Mouse (Mus musculus): ENCODE results near the gene Bcl11a. TPM values are rescaled to one million over a fixed set of nuclear protein-coding genes. Genes with fewer than 3 reads are reported as not detected.

Gene Bcl11a
- polyA plus RNA-seq, 1 experiment from 2014 or later, result 10.3 TPM

DNA sequence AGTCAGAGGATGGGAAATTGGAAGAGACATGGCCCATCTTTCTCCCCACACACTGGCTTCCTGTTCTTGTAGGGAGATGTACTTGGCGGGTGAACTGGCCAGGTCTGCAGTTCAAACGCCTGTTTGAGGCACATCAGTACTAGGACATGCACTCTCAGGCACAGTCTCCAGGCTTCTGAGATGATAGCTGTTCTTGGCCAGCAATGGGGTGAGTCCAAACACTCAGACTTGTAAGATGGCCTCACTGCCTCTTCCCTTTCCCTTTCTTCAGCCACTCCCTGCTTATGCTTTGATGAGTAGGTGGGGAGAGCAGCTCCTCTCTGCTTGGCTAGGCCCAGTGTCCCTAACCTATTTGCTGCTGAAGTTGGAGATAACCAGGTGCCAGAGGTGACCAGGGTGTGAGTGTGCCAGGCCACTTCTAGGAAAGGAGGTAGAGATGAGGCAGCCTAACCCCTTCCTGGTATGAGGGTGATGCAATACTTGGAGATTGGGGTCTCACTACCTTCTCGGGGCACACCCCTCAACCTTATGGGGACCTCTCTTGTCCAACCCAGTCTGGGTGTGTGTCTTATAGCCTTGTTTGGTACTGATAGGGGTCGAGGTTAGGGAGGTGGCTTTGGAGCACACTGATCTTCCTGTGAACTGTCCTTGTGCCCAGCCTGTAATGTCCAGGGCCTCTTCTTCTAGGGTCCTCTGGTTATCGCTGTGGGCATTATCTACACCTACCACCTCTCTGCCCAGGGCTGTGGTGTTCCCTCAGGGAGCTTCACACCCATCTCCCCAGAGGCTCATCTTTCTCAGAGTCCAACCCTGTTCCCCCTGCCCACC is 51.7 kb downstream of the Bcl11a start:
- no peaks in the 10 kb centered on the region for H3K36me3 ChIP-seq (replicated peaks; ENCODE audit: insufficient read depth, low read length)
- H3K4me2 ChIP-seq (ENCODE audit: low read depth, low read length), result peak overlapping the region; percentile 38
- H3K27me3 ChIP-seq (ENCODE audit: insufficient read depth, low read length), result no peaks in the 10 kb centered on the region
- WGBS (ENCODE audit: insufficient replicate concordance), result 42% methylated on average over 5 of the region's 5 CpGs
- H3K9ac ChIP-seq (replicated peaks), result no peak overlapping the region; the same call in 1 of the 2 replicates
- peaks cover 55% of the 10 kb centered on the region for H3K4me1 ChIP-seq (ENCODE audit: insufficient read depth)
- ATAC-seq, result peak; percentile 82
- DNase-seq, result no peak
- H3K27ac ChIP-seq (ENCODE audit: low read depth), result peak overlapping the region; percentile 75
- TF ChIP-seq EP300 (IDR thresholded peaks at IDR 0.05; ENCODE audit: low read depth) (peak; percentile 90), CTCF (IDR thresholded peaks at IDR 0.05; ENCODE audit: low read depth) (no peak)
- no peak overlapping the region for H3K4me3 ChIP-seq (ENCODE audit: low read depth, low read length)
- H3K9me3 ChIP-seq (ENCODE audit: low read length), result no peaks in the 10 kb centered on the region

DNA sequence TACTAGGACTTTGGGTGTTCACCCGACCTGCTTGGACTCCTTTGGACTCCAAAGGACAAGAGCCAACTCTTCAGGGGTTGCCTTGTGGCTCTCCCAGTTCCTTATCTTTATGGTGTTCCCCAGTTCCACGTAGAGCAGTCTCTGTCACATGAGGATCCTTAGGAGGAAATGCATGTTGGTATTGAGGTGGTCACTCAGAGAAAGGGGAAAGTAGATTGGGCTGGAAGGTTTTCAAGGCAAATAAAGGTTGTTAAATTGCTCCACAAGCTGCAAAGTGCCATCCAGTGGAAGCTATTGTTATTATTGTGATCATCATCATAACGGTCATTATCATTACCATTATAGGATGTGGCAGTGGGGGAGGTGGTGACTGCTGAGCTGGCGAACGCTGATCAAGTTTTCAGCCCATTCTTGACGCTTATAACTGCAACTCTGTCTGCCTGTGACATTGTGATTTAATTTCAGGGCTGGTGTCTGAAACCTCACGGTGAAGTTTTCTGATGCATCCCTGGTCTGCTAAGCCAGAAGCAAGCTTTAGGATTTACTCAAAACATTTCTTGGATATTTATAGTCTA is 52.4 kb downstream of the Bcl11a start:
- Histone ChIP-seq H3K27me3 (ENCODE audit: insufficient read depth, low read length) (no peaks in the 10 kb centered on the region), H3K9ac (replicated peaks) (no peak overlapping the region), H3K4me1 (ENCODE audit: insufficient read depth) (peaks cover 61% of the 10 kb centered on the region), H3K27ac (ENCODE audit: low read depth) (peak overlapping the region; percentile 75), H3K9me3 (ENCODE audit: low read length) (no peaks in the 10 kb centered on the region), H3K36me3 (replicated peaks; ENCODE audit: insufficient read depth, low read length) (no peaks in the 10 kb centered on the region), H3K4me2 (ENCODE audit: low read depth, low read length) (peak overlapping the region; percentile 38), H3K4me3 (ENCODE audit: low read depth, low read length) (no peak overlapping the region)
- DNase-seq (no peak), ATAC-seq (no peak)
- WGBS (ENCODE audit: insufficient replicate concordance), result 39% methylated on average over 7 of the region's 7 CpGs
- TF ChIP-seq CTCF (IDR thresholded peaks at IDR 0.05; ENCODE audit: low read depth), result no peak
- no peak for TF ChIP-seq EP300 (IDR thresholded peaks at IDR 0.05; ENCODE audit: low read depth)

DNA sequence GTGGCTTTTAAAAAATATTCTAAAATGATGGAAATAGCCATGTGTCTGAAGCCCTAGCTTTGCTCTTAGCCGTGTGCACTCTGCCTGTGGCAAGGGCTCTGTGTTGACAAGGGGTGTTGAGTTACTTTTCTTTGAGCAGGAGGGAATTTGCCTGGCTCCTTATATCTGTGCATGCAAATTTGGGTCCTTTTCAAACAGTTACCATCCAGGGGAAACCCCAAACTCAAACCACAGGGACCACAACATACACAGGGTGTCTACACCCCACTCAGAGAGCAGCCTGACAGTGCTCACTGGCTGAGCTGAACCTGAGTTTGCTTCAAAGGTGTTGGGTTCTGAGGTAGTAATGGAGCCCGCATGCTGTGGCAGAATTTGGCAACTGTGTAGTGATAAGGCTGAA is 54.0 kb downstream of the Bcl11a start:
- TF ChIP-seq CTCF (IDR thresholded peaks at IDR 0.05; ENCODE audit: low read depth), result no peak
- TF ChIP-seq EP300 (IDR thresholded peaks at IDR 0.05; ENCODE audit: low read depth), result no peak
- peak overlapping the region; percentile 34; the same call in 1 of the 2 replicates for H3K27ac ChIP-seq (ENCODE audit: low read depth)
- DNase-seq (no peak), ATAC-seq (no peak)
- peaks cover 70% of the 10 kb centered on the region for H3K4me1 ChIP-seq (ENCODE audit: insufficient read depth)
- no peaks in the 10 kb centered on the region for H3K9me3 ChIP-seq (ENCODE audit: low read length)
- H3K9ac ChIP-seq (replicated peaks), result 0 out of 2 replicates have a peak overlapping the region, but pooled peaks have one; percentile 16
- H3K27me3 ChIP-seq (ENCODE audit: insufficient read depth, low read length), result no peaks in the 10 kb centered on the region
- no peak overlapping the region for H3K4me3 ChIP-seq (ENCODE audit: low read depth, low read length)
- no peaks in the 10 kb centered on the region for H3K36me3 ChIP-seq (replicated peaks; ENCODE audit: insufficient read depth, low read length)
- no peak overlapping the region for H3K4me2 ChIP-seq (ENCODE audit: low read depth, low read length)
- 52% methylated on average over 2 of the region's 2 CpGs for WGBS (ENCODE audit: insufficient replicate concordance)

DNA sequence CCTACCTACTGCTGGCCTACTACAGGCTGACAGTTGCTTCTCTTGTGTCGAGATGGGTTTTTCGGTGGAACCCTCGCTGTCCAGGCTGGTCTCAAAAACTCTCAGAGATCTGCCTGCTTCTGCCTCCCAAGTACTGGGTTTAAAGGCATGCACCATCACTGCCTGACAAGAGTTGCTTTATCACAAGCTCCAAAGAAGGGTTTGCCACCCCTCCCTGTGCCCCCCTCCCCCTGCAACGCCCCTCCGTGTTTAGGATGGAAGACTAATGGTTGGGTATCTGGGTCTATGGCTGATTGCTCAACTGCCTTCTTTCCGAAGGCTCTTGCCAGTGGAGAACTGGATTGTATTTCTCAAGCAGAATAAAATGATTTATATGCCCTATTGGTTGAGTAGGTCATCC is 54.5 kb downstream of the Bcl11a start:
- H3K36me3 ChIP-seq (replicated peaks; ENCODE audit: insufficient read depth, low read length), result no peaks in the 10 kb centered on the region
- no peak overlapping the region for H3K9ac ChIP-seq (replicated peaks)
- H3K27ac ChIP-seq (ENCODE audit: low read depth), result peak overlapping the region; percentile 34; the same call in 1 of the 2 replicates
- DNase-seq (no peak), ATAC-seq (no peak)
- no peak overlapping the region for H3K4me2 ChIP-seq (ENCODE audit: low read depth, low read length)
- TF ChIP-seq EP300 (IDR thresholded peaks at IDR 0.05; ENCODE audit: low read depth), result no peak
- TF ChIP-seq CTCF (IDR thresholded peaks at IDR 0.05; ENCODE audit: low read depth), result no peak
- H3K4me3 ChIP-seq (ENCODE audit: low read depth, low read length), result no peak overlapping the region
- H3K4me1 ChIP-seq (ENCODE audit: insufficient read depth), result peaks cover 65% of the 10 kb centered on the region
- 75% methylated on average over 6 of the region's 6 CpGs for WGBS (ENCODE audit: insufficient replicate concordance)
- no peaks in the 10 kb centered on the region for H3K9me3 ChIP-seq (ENCODE audit: low read length)
- no peaks in the 10 kb centered on the region for H3K27me3 ChIP-seq (ENCODE audit: insufficient read depth, low read length)

DNA sequence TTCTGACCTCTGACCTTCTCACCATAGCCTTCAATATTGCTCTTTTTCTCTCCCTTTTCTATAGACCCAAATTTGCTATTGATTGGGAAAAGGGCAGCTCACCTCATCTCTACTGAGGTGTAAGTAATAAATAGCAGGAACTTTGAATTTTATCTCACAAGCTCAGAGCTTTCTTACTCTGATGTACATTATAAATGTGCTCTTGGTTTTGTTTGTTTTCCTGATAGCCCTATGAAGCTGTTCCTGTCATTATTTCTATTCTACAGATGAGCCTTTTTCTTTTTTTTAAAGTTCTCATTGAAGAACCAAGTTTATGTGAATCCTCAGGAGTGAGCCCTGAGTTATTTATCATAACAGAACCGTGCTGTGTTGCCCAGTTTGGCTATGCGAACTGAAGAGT is 55.0 kb downstream of the Bcl11a start:
- TF ChIP-seq EP300 (IDR thresholded peaks at IDR 0.05; ENCODE audit: low read depth) (no peak), CTCF (IDR thresholded peaks at IDR 0.05; ENCODE audit: low read depth) (no peak)
- WGBS (ENCODE audit: insufficient replicate concordance), result 72% methylated on average over 2 of the region's 2 CpGs
- Histone ChIP-seq H3K9me3 (ENCODE audit: low read length) (no peaks in the 10 kb centered on the region), H3K27me3 (ENCODE audit: insufficient read depth, low read length) (no peaks in the 10 kb centered on the region), H3K4me2 (ENCODE audit: low read depth, low read length) (no peak overlapping the region), H3K4me1 (ENCODE audit: insufficient read depth) (peaks cover 65% of the 10 kb centered on the region), H3K27ac (ENCODE audit: low read depth) (no peak overlapping the region), H3K9ac (replicated peaks) (no peak overlapping the region), H3K4me3 (ENCODE audit: low read depth, low read length) (no peak overlapping the region), H3K36me3 (replicated peaks; ENCODE audit: insufficient read depth, low read length) (no peaks in the 10 kb centered on the region)
- DNase-seq (no peak), ATAC-seq (no peak)

DNA sequence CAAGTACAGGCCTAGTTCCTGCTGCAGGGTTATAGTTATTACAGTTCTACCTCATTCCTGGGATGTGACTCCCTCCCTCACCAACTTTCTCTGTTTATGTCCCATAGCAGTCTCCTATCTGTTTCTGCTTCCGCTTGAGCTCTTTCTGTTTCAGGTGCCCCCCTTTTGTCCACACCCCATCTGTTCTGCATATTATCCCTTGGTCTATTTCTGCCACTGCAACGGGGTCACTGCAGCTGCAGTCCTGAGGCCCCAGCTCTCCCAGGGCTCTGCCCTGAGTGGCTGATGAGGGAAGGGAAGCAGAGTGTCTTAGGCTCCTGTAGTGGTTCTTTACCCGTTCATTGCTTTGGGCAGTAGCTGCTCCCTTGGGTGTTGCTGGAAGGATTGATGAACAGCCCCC is 55.6 kb downstream of the Bcl11a start:
- WGBS (ENCODE audit: insufficient replicate concordance), result 64% methylated on average over 3 of the region's 3 CpGs
- Histone ChIP-seq H3K4me1 (ENCODE audit: insufficient read depth) (peaks cover 68% of the 10 kb centered on the region), H3K27ac (ENCODE audit: low read depth) (no peak overlapping the region), H3K4me3 (ENCODE audit: low read depth, low read length) (no peak overlapping the region), H3K9ac (replicated peaks) (no peak overlapping the region), H3K36me3 (replicated peaks; ENCODE audit: insufficient read depth, low read length) (no peaks in the 10 kb centered on the region), H3K4me2 (ENCODE audit: low read depth, low read length) (no peak overlapping the region), H3K27me3 (ENCODE audit: insufficient read depth, low read length) (no peaks in the 10 kb centered on the region), H3K9me3 (ENCODE audit: low read length) (no peaks in the 10 kb centered on the region)
- no peak for DNase-seq
- TF ChIP-seq CTCF (IDR thresholded peaks at IDR 0.05; ENCODE audit: low read depth) (no peak), EP300 (IDR thresholded peaks at IDR 0.05; ENCODE audit: low read depth) (no peak)
- no peak for ATAC-seq

Data from liver, postnatal 0 days (tissue).